Mouse (Mus musculus): Measurements from ENCODE around the gene Cit.

DNA sequence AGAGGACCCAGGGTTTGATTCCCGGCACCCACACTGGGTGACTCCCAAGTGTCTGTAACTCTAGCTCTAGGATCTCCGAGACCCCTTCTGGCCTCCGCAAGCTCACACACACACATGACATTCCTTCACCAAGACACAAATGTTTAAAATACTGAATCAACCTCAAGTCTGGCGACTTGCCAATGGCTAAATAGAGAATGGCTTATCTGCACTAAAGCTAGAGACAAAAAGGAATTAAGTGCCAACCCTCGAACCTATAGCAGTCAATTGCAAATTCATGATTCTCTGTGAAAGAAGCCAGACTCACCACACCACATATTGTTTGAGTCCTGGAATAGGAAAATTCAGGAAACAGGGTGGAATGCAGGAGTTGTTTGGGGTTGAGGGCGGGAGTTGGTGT, 28.1 kb upstream of the Cit start:
- TF ChIP-seq POLR2A (IDR thresholded peaks at IDR 0.05; ENCODE audit: borderline replicate concordance, low read depth, low read length) (no peak), CTCF (IDR thresholded peaks at IDR 0.05; ENCODE audit: low read depth, low read length) (no peak)
